Mouse (Mus musculus): Measurements from ENCODE around the gene Plcl1. TPM values are rescaled to one million over a fixed set of nuclear protein-coding genes. Genes with fewer than 3 reads are reported as not detected.

The Plcl1 gene
- polyA plus RNA-seq, 1 experiment from 2014 or later = 2.9 TPM

DNA sequence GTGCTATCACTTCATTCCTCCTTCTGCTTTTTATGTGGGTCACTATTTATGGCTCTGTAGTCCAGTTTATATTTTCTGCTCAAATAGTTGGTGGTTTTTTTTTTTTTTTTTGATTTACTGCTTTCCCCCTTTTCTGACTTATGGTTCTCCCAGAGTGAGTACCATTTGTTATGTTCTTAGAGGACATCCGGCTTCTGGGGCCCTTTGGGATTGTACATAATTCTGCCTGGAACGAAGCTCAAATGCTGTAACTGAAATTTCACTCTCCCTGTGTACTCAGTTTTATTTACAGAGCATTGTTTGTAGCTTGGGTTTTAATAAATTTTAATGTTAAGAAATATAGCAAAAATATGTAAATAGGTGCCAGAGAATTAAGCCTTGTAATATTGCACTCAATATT is 200.2 kb downstream of the Plcl1 start:
- no peak for DNase-seq (ENCODE audit: low spot score)

GRCm38 (mm10) chr1:55606405-55606804 is 200.7 kb downstream of the Plcl1 start:
- DNase-seq (ENCODE audit: low spot score) = no peak

GRCm38 (mm10) chr1:55612759-55613328 is 207.1 kb downstream of the Plcl1 start:
- no peak for DNase-seq (ENCODE audit: low spot score)

DNA sequence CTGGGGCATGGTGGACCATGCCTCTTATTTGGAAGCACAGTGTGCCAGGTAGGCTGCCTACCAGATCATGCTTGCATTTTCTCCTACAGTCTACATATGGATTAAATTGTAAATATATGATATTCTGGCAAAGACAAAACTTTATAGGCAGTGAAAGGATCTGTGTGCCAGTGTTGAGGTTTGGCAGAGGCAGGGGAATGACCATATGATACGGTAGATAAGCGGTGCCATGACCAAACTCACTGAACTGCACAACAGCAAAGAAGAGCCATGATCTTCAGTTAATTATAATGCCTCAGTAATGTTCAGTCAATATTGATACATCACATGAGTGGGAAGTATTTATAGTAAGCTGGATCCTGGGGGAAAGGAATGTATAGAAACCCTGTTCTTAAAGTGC is 212.1 kb downstream of the Plcl1 start:
- DNase-seq (ENCODE audit: low spot score) = no peak

- DNase-seq (ENCODE audit: low spot score) = no peak
These were observed 213.0 kb downstream of the Plcl1 start for GRCm38 (mm10) chr1:55618617-55619286.

DNA sequence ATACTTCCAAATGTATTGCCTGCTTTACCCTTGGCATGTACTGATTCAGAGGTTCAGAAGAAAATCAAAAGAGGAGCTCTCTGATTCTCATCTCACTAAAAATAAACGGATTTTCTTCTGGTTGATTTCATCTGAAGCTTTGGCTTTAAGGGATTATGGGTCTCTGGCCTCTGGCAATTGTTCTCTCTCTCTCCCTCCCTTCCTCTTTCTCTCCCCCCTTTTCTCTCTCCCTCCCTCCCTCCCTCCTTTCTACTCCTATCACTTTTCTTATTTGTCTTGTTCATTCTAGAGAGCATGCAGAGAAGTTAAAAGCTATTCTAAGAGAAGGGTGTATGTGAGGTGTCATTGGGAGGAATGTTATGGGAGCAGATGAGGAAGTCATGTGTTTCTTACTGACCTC is 225.8 kb downstream of the Plcl1 start:
- DNase-seq (ENCODE audit: low spot score) = no peak

DNA sequence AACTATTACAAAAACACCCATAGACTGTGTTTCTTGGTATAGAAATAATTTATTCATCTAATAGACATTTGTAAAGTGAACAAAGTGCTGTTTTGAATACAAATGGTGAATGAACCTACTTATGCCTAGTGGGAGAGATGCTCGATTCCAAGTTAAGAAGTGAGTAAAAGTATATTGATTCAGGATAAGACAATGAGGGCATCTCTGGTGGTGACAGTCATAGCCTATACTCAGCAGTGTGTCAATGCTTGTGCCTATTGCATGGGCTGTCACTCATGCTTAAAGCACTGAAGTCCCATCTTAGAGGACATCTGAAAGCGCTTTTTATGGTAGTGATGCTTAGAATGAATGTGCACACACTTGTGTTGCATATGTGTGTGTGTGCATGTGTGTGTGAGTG is 226.3 kb downstream of the Plcl1 start:
- no peak for DNase-seq (ENCODE audit: low spot score)

GRCm38 (mm10) chr1:55633326-55633725 is 227.6 kb downstream of the Plcl1 start:
- DNase-seq (ENCODE audit: low spot score) = no peak

- DNase-seq (ENCODE audit: low spot score) = no peak
These were observed 253.9 kb downstream of the Plcl1 start for GRCm38 (mm10) chr1:55659518-55660210.

DNA sequence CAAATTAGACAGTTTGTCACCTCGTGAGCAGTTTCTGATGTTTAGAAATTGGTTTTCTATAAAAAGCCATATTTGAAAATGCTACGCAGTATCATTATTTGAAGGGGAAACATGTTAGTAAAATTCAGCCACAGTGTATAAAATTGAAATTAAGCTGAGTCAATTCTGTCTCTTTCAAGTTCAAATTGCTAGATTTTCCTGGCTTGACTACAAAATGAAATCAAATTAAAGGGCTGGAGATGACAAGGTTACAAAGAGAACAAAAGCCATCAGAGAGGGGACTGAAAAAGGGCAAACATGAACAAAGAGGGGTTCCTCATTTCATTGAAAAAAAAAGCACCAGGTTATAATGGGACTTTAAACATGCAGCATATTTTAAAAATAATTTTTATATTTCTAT is 255.7 kb downstream of the Plcl1 start:
- no peak for DNase-seq (ENCODE audit: low spot score)

- no peak for DNase-seq (ENCODE audit: low spot score)
These were observed 259.6 kb downstream of the Plcl1 start for GRCm38 (mm10) chr1:55665137-55665827.

DNA sequence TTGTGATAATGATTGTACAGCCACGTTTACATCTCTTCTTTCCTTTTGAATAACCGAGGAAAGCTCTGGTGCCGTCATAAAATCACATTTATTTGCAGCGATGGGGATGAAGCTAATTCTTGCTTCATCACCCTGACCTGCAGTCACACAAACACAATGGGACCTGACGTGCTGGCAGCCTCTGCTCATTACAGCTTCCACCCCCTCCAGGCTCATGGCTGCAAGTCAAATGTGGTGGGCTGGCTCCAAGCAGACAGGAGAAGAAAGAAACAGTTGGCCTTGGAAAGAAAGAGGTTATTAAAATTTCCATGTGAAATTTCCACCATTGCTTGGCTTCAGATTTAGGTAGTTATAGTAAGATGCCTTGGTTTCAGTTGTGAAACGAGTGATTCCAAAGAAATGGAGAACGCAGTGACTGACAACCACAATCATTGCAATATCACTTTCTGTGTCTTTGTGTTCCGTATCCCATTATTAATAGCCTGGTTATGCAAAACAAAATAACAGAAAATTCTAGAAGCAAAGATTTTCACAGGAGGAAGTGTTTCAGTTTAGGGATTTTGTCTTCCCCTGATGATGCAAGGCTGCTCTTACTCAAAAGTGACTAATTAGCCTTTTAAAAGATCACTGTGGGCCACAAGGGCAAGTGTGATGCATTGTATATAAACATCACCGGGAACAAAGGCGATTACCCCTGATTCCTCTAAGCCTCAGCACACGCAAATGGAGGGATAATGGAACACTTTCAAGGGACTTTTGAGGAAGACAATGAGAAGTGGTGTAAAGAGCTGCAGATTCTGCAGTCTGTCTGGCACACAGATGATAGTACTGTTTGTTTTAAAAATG is 260.3 kb downstream of the Plcl1 start:
- DNase-seq (ENCODE audit: low spot score) = no peak

DNA sequence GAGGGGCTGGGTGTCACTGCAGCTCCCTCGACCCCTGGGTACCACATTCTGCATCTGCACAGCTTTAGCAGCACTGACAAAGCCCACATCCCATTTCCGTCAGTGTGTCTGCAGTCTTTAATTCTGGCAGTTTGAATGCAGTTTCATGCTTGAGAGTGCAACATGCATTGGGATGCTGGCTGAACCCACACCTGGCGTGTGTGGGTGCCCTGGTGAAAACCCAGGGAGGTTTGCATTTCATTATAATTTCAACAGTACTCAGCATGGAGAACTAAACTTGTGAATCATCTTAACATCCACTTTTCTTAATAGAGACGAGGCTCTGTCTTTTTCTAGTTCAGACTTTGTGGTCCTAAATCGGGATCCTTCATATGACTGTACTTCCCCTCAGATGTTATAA is 261.1 kb downstream of the Plcl1 start:
- DNase-seq (ENCODE audit: low spot score) = no peak

DNA sequence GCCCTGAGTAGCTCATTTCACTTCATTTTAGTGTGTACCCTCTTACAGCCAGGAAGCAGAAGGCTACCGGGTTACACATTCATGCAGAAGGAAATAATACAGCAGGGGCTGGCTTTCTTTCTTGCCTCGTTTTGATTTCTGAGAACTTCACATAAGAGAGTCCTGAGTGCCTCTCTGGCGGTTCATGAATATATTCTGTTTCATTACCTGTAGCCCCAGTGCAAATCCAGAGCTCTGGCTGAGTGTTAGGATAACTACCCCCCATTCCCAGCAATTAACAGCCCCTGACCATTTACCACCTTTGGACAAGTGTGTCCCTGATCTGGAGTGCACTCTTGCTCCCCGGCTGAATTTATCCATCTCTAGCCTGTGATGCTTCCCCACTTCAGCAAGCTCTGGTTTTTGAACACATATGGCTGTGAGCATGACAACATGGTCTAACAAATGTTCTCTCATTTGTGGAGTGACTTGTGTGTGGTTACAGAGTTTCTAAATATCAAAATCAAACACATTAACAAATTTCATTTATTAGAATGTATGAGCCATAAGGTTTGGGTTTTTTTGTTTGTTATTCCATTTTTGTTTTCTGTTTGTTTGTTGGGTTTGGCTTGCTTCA is 263.0 kb downstream of the Plcl1 start:
- DNase-seq (ENCODE audit: low spot score) = no peak

- DNase-seq (ENCODE audit: low spot score) = no peak
These were observed 277.0 kb downstream of the Plcl1 start for GRCm38 (mm10) chr1:55682676-55683075.

DNA sequence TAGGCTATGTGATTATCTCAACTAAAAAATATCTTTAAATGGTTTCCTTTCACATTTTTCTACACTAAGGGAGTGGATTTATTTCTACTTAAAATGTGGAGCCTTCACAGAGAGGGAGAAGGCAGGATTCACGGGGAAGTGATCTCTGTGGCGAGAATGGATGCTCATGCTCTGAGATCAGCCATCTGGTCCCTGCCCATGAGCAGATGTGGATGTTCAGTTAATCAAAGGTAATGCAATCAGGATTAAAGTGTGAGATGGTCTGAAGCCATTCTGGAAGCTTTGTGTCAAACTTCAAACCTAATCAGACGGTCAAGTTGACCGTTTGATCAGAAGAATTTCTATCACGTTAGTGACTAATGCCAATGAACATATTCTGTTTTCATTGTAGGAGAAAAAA is 280.5 kb downstream of the Plcl1 start:
- DNase-seq (ENCODE audit: low spot score) = no peak

DNA sequence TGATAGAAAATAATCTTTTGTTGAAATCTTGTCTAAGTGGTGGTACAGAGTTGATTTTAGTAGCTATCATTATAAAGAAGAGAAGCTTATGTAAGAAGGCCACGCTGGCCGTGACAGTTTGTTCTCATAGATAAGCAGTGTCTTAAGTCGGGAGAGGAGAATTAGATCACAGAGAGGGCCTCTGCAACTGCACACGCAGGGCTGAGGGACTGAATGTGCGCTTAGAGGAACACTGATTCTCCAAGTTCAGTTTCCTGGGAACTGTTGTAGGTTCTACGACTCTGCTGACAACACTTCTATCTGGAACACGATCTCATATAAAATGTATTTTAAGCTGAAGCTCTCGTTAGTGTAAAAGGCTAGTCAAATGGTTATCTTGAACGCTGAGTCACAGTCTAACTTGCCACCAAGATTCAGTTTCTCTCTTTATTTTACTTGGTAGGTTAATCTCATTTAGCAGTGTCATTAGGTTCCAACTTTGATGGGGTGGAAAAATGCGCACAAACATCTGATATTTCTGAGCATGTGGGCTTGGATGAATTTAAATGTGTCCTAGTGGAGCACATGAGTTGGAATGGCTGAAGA is 288.0 kb downstream of the Plcl1 start:
- DNase-seq (ENCODE audit: low spot score) = no peak

DNA sequence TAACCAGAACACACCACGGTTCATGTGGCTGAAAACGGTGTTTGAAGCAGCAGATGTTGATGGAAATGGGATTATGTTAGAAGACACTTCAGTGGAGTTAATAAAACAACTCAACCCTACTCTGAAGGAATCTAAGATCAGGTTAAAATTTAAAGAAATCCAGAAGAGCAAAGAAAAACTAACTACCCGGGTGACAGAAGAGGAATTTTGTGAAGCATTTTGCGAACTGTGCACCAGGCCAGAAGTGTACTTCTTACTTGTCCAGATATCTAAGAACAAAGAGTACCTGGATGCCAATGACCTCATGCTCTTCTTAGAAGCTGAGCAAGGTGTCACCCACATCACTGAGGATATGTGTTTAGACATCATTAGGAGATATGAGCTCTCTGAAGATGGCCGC is 290.5 kb downstream of the Plcl1 start:
- DNase-seq (ENCODE audit: low spot score) = no peak

DNA sequence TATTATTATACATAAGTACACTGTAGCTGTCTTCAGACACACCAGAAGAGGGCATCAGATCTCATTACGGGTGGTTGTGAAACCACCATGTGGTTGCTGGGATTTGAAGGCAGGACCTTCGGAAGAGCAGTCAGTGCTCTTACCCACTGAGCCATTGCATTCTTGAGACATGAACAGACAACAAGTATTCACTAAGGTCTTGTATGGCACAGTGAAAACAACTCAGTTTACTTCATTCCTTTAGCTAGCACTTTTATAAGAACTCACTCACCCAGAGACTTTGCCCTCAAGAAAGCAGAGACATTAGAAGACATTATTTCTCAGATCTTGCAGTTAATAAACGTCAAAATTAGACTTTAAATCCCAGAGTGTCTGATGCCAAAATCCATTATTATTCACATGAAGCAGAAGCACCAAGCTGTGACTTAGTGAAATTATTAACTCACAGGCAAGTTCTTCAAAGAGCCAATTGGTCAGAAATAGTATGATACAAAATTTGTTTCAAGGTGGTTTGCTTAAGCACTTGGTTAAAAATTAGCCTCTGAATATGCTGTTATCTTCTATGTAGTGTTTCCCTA is 293.8 kb downstream of the Plcl1 start:
- no peak for DNase-seq (ENCODE audit: low spot score)

- no peak for DNase-seq (ENCODE audit: low spot score)
These were observed 294.3 kb downstream of the Plcl1 start for GRCm38 (mm10) chr1:55700016-55700415.

Measured in thymus, postnatal 0 days (tissue).